Mouse (Mus musculus): ENCODE data around the gene Atp5j2.

The Atp5j2 gene

DNA sequence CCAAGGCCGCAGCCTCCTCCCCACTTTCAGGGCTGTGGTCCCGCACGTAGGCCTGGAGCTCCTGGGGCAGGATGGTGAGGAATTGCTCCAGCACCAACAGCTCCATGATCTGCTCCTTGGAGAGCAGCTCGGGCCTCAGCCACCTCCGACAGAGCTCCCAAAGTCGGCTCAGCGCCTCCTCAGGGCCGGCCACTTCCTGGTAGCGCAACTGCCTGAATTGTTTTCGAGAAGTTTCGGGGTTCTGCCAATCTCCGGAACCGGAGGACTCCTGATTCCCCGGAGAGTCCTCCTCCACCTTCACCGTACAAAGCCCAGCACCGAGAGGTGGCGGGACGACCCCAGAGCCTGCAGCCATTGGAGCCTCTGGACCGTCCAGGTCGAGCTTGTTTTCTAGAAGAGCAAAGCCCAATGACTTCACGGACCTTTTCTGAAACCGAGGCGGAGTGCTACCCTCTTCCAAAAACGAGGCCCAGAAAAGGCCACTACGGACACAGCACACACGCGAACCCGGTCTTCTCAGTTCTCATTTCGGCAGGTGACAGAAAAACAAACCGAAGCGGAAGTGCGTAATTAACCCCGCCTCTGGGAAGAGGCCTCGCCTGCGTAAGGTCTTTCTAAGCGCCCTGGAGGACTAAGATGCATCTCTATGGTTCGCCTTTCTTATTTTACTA lies 9.6 kb upstream of the Atp5j2 start, which contains the start of gene Zkscan14:
Gene Zkscan14, minus strand, starts transcription at position 548 of the 671 bp plus-strand sequence.
- DNase-seq (ENCODE audit: low spot score), result peak; percentile 47

DNA sequence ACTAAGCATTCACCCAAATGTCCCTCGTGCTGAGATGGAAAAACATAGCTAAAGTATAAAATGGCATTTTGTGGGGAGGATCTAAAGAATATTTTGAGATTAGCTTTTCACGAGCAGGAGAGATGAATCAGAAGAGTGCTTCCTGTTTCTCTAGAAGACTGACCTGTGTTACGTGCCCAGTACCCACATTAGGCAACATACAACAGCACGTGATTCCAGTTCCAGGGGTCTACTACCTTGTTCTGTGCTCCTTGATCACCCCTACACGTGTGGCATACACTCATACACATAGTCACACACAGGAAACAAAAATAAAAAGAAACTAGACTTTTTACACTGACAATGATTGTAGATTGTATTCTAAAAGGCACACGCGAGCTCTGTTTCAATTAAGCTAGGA lies 8.5 kb upstream of the Atp5j2 start:
- DNase-seq (ENCODE audit: low spot score), result no peak

DNA sequence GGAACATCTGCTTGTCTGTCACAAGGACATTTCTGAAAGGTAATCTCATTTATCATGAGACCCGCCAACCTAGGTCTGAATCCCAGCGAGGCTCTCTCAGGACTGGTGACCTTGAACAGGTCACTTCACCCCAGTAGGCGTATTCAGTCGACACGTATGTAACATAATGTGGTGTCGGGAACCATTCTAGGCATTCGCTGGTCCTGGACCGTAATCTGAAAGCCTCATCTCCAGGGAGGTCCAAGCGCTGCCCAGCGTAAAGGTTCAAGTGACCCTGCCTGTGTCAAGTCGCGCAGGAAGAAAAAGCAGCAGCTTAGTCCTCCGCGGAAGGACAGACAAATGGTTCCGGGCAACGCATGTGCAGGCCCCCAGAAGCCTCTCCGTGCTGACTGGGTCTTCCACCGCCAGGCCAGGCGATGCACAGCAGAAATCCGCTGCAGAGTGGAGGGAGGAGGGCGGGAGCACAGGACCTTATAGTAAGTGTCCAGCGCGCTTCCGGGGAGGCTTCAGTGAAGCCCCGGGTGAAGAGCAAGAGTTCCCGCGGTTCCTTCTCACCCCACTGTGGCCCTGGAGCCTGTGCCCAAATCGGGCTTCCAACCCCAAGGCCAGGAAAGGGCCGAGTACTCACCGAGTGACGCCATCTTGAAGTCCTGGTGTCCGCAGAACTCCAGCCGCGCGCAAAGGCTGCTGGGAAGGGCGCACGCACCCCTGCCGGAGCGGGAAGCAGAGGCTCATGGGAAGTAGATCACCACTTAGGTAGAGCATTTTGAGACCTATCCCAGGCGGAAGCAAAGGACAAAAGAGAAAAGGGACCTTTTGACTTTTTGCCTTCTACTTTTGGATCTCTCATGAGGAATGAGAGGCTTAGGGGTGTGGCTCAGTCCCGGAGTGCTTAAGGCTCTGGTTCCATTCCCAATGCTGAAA lies 725 bp downstream of the Atp5j2 start:
- DNase-seq (ENCODE audit: low spot score), result peak; percentile 84

DNA sequence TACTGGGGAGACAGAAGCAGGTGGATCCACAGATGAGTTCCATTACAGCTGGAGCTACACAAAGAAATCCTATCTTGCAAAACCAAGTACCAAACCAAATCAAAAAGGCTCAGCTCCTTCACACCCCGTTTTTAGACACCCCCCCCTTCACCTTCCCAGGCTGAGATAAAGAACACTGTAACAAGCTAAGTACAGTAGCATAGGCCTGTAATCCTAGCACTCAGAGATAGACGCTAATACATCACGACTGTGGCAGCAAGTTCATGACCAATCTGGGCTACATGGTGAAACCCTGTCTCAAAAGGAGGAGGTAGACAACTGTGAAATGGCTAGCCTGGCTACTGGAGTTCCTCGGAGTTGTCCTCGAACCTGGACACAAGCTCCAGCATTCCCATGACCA lies 1.5 kb downstream of the Atp5j2 start:
- no peak for DNase-seq (ENCODE audit: low spot score)

DNA sequence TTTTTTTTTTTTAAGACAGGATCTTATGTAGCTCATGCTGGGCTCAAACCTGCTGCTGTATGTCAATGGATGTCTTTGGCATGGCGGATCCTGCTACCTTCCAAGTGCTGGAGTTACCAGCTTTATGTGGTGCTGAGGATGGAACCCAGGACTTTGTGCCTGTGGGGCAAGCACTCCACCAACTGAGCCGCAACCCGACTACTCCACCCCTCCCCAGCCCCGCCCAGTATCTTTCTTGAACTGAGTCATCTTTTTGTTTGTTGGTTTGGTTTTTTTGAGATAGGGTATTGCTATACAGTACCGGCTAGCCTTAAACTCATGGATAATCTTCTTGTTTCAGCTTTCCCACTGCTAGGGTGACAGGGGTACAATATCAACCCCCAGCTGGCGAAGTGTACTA lies 2.4 kb downstream of the Atp5j2 start:
- no peak for DNase-seq (ENCODE audit: low spot score)

DNA sequence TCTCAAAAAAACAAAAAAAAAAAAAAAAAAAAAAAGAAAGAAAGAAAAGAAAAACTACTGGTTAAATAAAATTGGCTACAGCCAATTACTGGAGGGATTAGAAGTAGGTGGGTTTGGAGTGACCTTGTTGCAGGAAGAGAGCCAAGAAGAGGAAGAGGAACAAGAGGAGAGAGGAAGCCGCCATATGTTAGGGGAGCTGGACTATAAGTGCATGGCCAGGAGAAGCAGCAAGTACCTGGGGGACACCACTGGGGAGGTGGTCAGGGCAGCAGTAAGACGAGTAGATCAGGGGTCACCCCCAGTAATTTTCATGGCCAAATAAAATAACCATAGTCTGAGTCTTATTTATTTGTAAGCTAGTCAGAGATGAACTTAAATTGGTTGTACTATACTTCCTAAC lies 6.6 kb downstream of the Atp5j2 start:
- DNase-seq (ENCODE audit: low spot score), result no peak

DNA sequence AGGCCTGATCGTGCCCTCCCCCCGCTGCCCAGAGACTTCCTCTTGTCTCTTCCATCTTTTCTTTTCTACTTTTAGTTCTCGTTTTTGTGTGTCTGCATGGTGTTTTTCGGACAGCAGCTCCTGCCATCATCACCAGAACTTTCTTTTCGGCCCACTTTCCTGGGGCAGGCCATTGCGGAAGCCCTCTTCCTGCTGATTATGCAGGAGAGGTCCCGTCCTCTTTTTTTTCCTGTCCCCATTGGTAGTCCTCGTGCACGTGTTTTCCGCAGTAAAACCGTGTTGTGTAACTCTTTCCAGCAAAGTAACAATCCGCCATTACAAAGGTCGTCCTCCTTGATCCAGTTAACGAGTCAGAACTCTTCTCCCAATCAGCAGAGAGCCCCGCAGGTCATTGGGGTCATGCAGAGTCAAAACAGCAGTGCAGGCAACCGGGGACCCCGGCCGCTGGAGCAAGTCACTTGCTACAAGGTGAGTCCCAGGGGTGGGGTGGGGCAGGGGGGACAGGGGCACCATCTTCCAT lies 13.3 kb downstream of the Atp5j2 start:
- no peak for DNase-seq (ENCODE audit: low spot score)

DNA sequence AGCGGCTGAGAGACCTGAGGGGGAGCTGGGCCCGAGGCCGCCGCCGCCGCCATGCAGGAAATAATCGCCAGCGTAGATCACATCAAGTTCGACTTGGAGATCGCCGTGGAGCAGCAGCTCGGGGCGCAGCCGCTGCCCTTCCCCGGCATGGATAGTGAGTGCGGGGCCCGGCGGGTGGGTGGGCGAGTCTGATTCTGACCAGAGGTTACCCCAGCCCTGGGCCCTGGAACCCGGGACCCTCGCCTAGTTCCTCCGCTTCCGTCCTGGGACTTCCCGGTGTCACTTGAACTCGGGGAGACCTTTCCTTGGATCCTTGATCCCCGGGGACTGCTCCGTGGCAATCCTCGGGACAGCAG lies 24.6 kb downstream of the Atp5j2 start:
- DNase-seq (ENCODE audit: low spot score), result no peak

DNA sequence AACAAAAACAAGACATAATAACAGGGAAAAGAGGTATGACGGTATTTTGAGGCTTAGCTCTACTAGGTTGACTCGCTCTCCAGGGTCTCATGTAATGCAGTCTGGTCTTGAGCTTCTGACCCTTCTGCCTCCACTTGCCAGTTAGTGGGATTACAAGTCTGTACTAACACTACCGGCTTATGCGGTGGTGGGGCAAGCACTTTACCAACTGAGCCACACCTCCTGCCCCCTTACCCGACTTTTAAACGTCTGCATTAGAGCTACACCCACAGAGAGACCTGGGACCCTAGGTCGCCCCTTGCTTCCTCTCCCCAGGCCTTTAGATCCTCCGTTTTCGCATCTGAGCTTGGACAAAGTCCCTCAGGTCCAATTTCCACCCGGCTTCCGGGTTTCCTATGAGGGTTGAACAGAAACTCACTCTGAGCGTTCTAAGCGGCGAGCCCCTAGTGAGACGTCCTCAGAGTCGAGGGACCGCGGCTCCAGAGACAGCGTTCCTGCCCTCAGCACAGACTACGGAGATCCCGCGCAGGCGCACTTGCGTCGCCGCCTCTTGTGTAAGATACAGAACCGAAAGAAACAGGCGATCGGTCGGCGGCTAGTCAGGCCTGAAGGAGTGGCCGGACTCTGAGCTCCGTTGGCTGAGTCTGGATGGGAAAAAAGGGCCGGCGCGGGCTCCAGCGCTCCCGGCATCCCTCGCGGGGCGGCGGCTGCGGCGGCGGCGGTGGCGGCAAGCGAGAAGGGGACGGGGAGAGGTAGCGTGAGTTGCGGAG lies 25.1 kb downstream of the Atp5j2 start, which contains the start of the genes Ptcd1 and Cpsf4:
Gene Ptcd1, minus strand, starts transcription at position 573 of the 770 bp plus-strand sequence.
Gene Cpsf4, plus strand, starts transcription at position 678 of the 770 bp plus-strand sequence.
- peak; percentile 97 for DNase-seq (ENCODE audit: low spot score)

DNA sequence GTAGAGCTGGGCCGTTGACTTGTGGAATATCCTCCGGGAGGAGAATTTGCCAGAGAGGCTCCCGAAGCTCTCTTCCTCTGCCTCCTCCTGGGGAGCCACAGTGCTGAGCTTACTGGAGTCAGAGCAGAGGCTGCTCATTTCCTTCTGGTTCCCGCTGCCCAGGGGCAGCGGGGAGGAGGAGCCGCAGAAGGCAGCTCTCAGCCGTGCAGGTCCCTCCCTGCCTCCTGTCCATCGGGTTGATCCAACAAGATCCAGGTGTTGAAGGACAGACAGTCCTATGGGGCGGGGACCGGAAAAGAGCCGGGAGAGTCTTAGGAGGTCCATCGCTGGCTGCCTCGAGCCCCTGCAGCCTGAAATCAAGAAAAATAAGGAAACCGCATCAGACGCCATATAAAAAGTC lies 26.7 kb downstream of the Atp5j2 start:
- DNase-seq (ENCODE audit: low spot score), result no peak

DNA sequence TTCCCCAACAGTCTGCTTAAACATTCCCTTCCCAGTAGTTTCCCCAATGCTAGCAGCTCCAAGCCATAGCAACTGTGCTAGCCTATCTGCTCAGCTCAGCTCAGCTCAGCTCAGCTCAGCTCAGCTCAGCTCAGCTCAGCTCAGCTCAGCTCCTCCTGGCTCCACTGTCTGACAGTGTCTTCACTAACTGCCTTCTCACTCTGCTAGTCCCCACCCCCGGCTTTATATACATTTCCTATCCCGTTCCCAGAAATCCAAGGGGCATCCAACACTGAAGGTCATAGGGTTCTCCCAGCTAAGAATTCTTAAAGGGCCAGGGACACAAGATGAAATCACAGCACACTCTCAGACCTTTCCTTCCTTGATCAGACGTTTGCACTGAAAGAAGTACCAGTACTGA lies 27.2 kb downstream of the Atp5j2 start:
- DNase-seq (ENCODE audit: low spot score), result no peak

DNA sequence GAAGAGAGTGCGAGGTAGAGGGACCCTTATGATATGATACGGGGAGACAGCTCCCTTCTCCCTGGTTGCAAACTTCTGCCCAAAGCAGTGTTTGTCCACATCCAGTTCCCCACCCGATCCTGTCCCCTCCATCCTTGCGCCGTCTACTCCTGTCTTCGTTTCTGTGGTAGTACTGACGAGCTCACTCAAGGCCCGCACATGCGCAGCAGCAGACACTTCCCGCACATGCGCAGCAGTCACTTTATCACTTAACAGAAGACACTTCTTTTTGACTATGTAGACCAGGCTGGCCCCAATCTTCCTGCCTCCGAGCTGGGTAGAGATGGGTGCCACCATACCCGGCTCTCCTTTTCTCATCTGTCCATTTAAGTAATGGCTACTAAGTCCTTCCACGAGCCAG lies 30.5 kb downstream of the Atp5j2 start:
- DNase-seq (ENCODE audit: low spot score), result no peak

DNA sequence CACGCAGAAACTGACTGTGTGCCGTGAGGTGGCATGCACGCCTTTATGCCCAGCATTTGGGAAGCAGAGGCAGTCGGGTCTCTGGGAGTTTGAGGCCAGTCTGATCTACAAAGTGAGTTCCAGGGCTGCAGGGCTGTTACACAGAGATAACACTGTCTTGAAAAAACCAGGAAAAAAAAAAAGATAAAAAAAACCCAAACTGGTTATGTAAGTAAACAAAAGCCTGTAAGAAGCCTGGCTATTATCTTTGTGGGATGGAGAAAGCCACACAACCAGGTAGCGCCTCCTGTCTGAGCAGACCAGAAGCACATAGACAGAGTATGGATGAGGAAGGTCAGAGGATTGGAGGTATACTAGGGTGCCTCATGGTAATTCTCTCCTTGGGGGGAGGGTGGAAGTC lies 39.2 kb downstream of the Atp5j2 start:
- DNase-seq (ENCODE audit: low spot score), result no peak

DNA sequence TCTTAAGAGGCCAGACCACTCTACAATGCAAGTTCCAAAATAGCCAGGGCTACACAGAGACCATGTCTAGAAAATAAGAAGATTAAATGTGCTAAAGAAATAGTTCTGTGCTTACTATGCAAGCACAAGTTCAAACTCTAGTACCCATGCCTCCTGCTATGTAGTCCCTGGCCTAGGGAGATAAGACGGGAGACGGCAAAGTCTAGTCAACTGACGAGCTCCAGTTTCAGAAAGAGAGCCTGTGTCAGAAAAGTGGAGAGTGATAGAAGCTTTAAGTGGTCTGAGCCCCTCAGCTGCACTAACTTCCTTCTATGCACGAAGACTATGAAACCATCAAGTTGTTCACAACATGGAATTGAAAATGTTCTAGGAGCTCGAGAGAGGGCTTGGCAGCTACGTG lies 42.6 kb downstream of the Atp5j2 start:
- no peak for DNase-seq (ENCODE audit: low spot score)

DNA sequence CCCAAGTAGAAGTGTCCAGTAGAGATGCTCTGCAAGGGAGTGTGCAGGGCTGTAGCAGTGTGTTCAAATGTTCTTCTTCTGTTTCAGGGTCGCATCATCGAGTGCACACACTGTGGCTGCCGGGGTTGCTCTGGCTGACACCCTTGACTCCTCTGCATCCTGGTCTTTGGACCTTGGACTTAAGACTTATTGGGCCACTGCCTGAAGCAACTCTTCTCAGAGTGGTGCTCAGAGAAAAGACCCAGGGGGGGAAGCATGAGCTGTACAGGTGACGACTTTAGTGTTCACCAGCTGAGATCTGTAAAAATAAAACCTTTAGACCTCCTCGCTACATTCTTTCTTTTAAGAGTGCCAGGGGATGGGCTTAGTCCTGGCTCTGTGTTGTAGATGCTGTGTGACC lies 44.1 kb downstream of the Atp5j2 start:
- no peak for DNase-seq (ENCODE audit: low spot score)

DNA sequence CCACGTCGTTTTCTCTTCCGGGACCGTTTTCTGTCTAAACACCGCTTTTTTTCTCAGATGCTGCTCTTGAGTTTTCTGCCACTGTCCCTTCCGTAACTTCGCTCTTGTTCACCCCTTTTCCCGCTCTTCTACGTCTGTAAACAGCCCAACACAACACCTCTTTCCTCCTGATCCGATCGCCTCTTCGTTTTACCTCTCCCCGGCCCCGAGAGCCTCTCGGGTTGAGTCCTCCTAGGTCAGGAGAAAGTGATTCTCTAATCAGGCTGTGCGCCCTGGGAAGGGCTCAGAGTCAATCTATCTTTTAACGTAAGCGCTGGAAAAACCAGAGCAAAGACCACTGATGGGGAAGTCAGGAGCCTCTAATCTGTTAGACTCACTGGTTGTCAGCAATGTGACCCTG lies 51.3 kb downstream of the Atp5j2 start:
- DNase-seq (ENCODE audit: low spot score), result no peak

DNA sequence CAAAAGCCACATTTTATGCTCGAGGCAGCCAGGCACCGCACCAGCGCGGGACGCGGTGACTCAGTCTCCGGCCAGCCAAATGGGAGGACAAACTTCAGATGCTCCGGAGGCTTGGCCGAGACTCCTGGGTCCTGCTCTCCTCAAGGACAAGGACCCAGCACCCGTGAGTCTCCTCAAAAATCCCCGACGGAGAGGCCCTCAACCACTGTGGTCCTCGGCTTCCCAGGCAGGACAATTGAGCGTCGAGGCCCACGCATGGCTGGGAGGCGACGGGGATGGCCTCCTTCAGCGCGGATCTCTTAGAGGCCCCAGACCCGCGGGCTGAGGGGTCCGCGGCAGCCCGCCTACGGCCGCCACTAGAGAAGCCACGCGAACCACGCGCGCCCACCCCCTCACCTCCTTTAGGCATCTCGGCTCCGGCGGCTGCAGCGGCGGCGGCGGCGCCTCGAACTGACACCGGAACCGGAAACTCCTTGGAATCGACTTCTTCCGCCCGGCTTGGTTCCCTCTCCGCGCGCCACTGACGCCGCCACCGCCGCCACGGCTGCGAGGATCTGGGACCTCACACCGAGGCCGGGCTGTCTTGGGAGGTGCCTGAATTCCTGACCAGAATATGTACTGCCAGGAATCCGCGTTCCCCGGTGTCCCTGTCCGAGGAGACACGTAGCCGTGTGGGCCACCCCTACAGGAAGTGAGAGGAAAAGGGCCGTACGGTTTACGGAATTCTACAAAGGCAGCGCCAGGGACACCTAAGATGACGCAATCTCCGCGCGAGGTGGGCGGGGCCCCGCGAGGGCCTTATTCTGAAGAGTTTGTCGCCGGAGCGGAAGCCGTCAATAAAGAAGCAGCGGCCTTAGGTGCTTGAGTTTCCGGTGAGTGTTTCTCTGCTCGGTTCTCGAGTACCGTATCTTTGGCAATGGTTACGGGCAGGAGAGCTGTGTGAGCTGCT lies 52.0 kb downstream of the Atp5j2 start, which contains the start of the genes Pdap1 and Bud31:
Gene Pdap1, minus strand, starts transcription at position 668 of the 949 bp plus-strand sequence.
Gene Bud31, plus strand, starts transcription at position 792 of the 949 bp plus-strand sequence.
- DNase-seq (ENCODE audit: low spot score), result peak; percentile 92

DNA sequence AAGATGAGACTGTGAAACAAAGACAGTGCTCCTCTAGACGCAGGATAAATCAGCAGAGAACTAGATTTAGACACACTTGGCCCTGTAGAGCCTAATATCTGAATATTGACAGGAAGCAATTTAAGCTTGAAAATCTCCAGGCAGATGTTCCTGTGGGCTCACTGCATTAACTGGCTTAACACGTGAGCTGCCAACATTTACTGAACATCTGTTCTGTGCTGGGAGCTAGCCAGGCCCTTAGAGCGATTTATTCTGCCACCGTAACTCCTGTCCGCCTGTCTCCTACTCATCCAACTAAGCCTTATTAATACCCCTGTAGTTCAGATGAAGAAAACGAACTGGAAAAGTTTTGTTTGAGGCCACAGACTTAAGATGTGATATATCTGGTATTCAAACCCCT lies 53.0 kb downstream of the Atp5j2 start:
- no peak for DNase-seq (ENCODE audit: low spot score)

All from left cerebral cortex, adult 11 months (tissue).